Mouse (Mus musculus) olfactory bulb, adult 2 months (tissue): ENCODE results near the gene Chd4. TPM values are rescaled to one million over a fixed set of nuclear protein-coding genes. Genes with fewer than 3 reads are reported as not detected.

Source experiments
- H3K27ac ChIP-seq: fragments of 200-500 bp; 2 replicates; pipeline ENCODE4 v1.5.1; 2012; ENCODE audit warnings: low read depth, low read length; ENCODE audit not compliant: insufficient read depth
- H3K4me1 ChIP-seq: fragments of 200-500 bp; 2 replicates; pipeline ENCODE4 v1.6.1; 2012; ENCODE audit warnings: low read length; ENCODE audit not compliant: control insufficient read depth, insufficient read depth
- H3K4me3 ChIP-seq: fragments of 200-500 bp; 2 replicates; pipeline ENCODE4 v1.5.1; 2012; ENCODE audit warnings: mild to moderate bottlenecking, low read depth, low read length, moderate library complexity; ENCODE audit not compliant: insufficient read depth
- CTCF ChIP-seq: fragments of 200-500 bp; IDR thresholded peaks from 2 replicates; pipeline ENCODE4 v1.5.1; 2012; ENCODE audit warnings: low read depth, mild to moderate bottlenecking, low read length, moderate library complexity; ENCODE audit not compliant: insufficient read depth
- POLR2A ChIP-seq: fragments of 200-500 bp; IDR thresholded peaks from 2 replicates; pipeline ENCODE4 v1.6.1; 2012; ENCODE audit warnings: mild to moderate bottlenecking, low read depth, low read length, moderate library complexity; ENCODE audit not compliant: insufficient read depth
- WGBS: fragments of 180-500 bp; shearing (Covaris S2); methylation state at CpG from one replicate; pipeline ENCODE4 v1.1.7; 2018; 5-methylcytosine and 5-hydroxymethylcytosine counted together
- polyA plus RNA-seq: library from polyadenylated mRNA; stranded (reverse); fragments of >200 nt; gene quantifications from 2 replicates; pipeline ENCODE4 v1.2.4, GENCODE M21; 2012; ENCODE audit warnings: low replicate concordance; ENCODE audit not compliant: missing spikeins, insufficient read depth, insufficient read length

Chd4 gene
- polyA plus RNA-seq, 1 experiment: 138 TPM

GRCm38 (mm10) chr6:125131302-125132156, 35.7 kb downstream of the Chd4 start, which contains the start of gene Nop2:
TSS of gene Nop2 (plus strand) at chr6:125131909.
- Histone ChIP-seq H3K27ac (no peak within 1 kb of the TSS; the same call in 1 of the 2 replicates), H3K4me3 (peak within 1 kb of the TSS; percentile 75), H3K4me1 (0 out of 2 replicates have a peak, but pooled peaks cover 4% of the 10 kb centered on the region)
- under 1% methylated on average over 66 of the region's 66 CpGs for WGBS
- TF ChIP-seq POLR2A (peak; percentile 91), CTCF (no peak)

GRCm38 (mm10) chr6:125132470-125132869, 36.7 kb downstream of the Chd4 start:
- TF ChIP-seq CTCF: no peak
- WGBS: 7% methylated on average over 11 of the region's 11 CpGs
- Histone ChIP-seq H3K4me1 (peaks cover 5% of the 10 kb centered on the region; the same call in 1 of the 2 replicates), H3K27ac (no peak overlapping the region), H3K4me3 (peak overlapping the region; percentile 75)

DNA sequence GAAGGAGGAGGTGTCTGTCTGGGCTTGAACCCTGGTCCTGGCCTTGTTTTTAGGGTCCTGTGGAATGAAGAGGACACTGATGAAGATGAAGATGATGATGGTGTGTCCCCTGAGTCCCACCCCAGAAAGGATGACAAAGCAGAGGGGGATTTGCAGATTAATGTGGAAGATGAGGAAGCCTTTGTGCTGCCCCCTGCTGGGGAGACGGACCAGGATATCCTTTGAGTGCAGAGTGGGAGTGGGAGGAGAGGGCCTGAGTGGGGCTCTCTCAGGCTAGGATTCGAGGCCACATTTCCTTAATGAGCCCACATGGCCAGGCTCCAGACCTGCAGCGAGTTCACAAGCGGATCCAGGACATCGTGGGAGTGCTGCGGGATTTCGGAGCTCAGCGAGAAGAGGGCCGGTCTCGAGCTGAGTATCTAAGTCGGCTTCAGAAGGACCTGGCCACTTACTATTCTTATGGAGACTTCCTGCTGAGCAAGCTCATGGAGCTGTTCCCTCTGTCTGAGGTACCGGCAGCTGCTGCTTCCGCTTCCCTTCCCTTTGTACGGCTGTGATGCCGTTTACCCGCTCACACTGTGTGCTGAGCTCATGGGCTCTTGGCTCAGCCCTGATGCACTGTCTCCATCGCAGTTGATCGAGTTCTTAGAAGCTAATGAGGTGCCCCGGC, 41.4 kb downstream of the Chd4 start:
- TF ChIP-seq CTCF (no peak), POLR2A (no peak)
- WGBS: 82% methylated on average over 19 of the region's 19 CpGs
- H3K27ac ChIP-seq: no peak overlapping the region
- peaks cover 7% of the 10 kb centered on the region; the same call in 1 of the 2 replicates for H3K4me1 ChIP-seq
- no peak overlapping the region for H3K4me3 ChIP-seq

DNA sequence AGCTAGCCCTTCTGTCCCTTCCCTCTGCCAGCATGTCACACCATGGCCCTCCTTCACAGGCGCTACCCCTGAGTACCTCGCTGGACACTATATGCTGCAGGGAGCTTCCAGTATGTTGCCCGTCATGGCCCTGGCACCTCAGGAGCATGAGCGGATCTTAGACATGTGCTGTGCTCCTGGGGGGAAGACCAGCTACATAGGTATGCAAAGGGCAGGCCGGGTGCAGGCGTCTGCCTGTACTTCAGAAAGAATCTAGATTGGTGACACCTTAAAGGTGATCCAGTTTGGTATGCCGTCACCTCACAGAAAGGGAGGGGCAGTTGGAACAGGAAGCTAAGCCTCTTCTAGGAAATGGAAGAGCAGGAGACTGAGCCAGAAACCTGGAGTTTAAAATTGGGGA, 44.0 kb downstream of the Chd4 start:
- H3K4me3 ChIP-seq: no peak overlapping the region
- WGBS: 92% methylated on average over 7 of the region's 7 CpGs
- H3K27ac ChIP-seq: no peak overlapping the region
- H3K4me1 ChIP-seq: peaks cover 4% of the 10 kb centered on the region; the same call in 1 of the 2 replicates
- TF ChIP-seq CTCF: no peak
- no peak for TF ChIP-seq POLR2A

- H3K4me3 ChIP-seq: no peak overlapping the region
- H3K27ac ChIP-seq: no peak overlapping the region
- H3K4me1 ChIP-seq: peaks cover 16% of the 10 kb centered on the region
- TF ChIP-seq CTCF (no peak), POLR2A (no peak)
- 92% methylated on average over 8 of the region's 8 CpGs for WGBS
Observed at GRCm38 (mm10) chr6:125142436-125142835, 46.7 kb downstream of the Chd4 start.

GRCm38 (mm10) chr6:125143128-125143527, 47.3 kb downstream of the Chd4 start:
- Histone ChIP-seq H3K27ac (no peak overlapping the region), H3K4me3 (no peak overlapping the region), H3K4me1 (peaks cover 18% of the 10 kb centered on the region)
- WGBS: 73% methylated on average over 3 of the region's 3 CpGs
- no peak for TF ChIP-seq CTCF
- no peak for TF ChIP-seq POLR2A

DNA sequence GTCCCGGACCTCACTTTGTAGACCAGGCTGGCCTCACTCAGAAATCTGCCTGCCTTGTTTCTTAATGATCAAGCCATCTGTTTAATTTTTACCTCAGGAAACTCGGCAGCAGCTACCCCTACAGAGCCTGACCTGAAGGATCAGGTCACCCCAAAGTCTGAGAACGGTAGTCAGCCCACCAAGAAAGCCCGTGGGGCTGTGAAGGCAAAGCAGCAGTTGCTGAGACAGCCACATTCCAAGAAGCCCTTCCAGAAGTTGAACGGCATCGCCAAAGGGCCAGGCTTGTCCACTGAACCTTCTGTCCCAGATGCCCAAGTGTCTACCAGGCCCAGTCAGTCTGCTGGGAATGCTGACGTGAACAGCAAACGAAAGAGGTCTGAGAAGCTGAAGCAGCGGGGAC, 48.1 kb downstream of the Chd4 start:
- Histone ChIP-seq H3K4me1 (peaks cover 26% of the 10 kb centered on the region), H3K4me3 (no peak overlapping the region), H3K27ac (no peak overlapping the region)
- 86% methylated on average over 9 of the region's 9 CpGs for WGBS
- TF ChIP-seq CTCF (no peak), POLR2A (no peak)

- WGBS: 0% methylated on average over 16 of the region's 16 CpGs
- Histone ChIP-seq H3K4me1 (peaks cover 36% of the 10 kb centered on the region), H3K4me3 (peak within 1 kb of the TSS; percentile 70), H3K27ac (peak within 1 kb of the TSS; percentile 79)
- 0 out of 2 replicates have a peak, but pooled peaks have one; percentile 4 for TF ChIP-seq CTCF
- peak; percentile 87 for TF ChIP-seq POLR2A
Observed at GRCm38 (mm10) chr6:125145001-125145400, 49.2 kb downstream of the Chd4 start, which contains the start of gene Iffo1. TSS of gene Iffo1 (plus strand) at chr6:125145241.

GRCm38 (mm10) chr6:125145479-125145951, 49.7 kb downstream of the Chd4 start:
- TF ChIP-seq CTCF (0 out of 2 replicates have a peak, but pooled peaks have one; percentile 6), POLR2A (no peak)
- peak overlapping the region; percentile 79 for H3K27ac ChIP-seq
- peaks cover 36% of the 10 kb centered on the region for H3K4me1 ChIP-seq
- WGBS: under 1% methylated on average over 35 of the region's 35 CpGs
- peak overlapping the region; percentile 70 for H3K4me3 ChIP-seq
